Mouse (Mus musculus): Measurements from ENCODE around the gene Rasa1. TPM values are rescaled to one million over a fixed set of nuclear protein-coding genes. Genes with fewer than 3 reads are reported as not detected.

The Rasa1 gene
- polyA plus RNA-seq, 1 experiment from 2014 or later, result 36.6 TPM

Other genes starting within 250 kb of the Rasa1 start
- 83.0 and 87.6 TPM in 2 replicates for gene Ccnh, start 99.7 kb downstream of the Rasa1 start, polyA plus RNA-seq (2015; fragmentation: Nextera tagmentation; extraction: Ambion mirVana)

Data from kidney, embryonic 16.5 days (tissue).